ENCODE assay signal across 19 mouse cellular contexts in the genomic region with DNA sequence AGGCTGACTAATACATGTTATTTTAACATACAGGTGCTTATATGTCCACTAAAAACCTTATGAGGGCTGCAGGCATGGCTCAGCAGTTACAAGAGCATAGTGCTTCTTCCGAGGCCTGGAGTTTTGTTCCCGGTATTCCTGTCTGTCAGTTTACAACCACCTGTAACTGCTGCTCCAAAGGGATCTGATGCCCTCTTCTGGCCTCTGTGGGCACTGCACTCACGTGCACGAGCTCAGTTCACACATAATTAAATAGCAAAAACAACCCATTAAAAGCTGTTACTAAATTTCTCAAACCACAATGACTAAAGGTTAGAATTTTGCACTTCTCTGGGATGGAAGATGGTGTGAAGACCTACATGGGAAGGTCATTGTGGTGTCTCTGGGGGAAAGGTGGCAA.
DNase-seq lines count a peak whose midpoint lies in the region; TF ChIP-seq lines count a peak whose summit lies in the region.
"Had no signal": no experiment of that assay in that cellular context is flagged by ENCODE, and none has a peak within 500 bp of the region (broad histone marks: within the 10 kb centered on the region; RNA-seq: fewer than 3 reads in every experiment).

No protein-coding gene starts in this region.

- no peak overlapping the region for H3K4me3 ChIP-seq in heart, adult 2 months
- no peak overlapping the region for H3K4me3 ChIP-seq in lung, adult 2 months (replicated peaks; ENCODE audit: extremely low read depth, low read depth, low read length)
- no peak overlapping the region for H3K4me3 ChIP-seq in small intestine, adult 2 months (ENCODE audit: low read depth, low read length)
- H3K4me3 ChIP-seq: forebrain, embryonic 10.5 days; hindbrain, embryonic 12.5 days; limb, embryonic 15.5 days had no signal

- H3K36me3 ChIP-seq in heart, adult 2 months (ENCODE audit: control insufficient read depth, insufficient read depth, low read length) = no peaks in the 10 kb centered on the region
- no peaks in the 10 kb centered on the region for H3K36me3 ChIP-seq in small intestine, adult 2 months (ENCODE audit: control insufficient read depth, insufficient read depth, low read length)
- H3K36me3 ChIP-seq: forebrain, embryonic 10.5 days; hindbrain, embryonic 12.5 days; limb, embryonic 15.5 days had no signal

- TF ChIP-seq CTCF in heart, adult 2 months (IDR thresholded peaks at IDR 0.05) = peak; percentile 27
- 0 out of 2 replicates have a peak, but pooled peaks have one; percentile 3 for TF ChIP-seq CTCF in lung, adult 2 months (IDR thresholded peaks at IDR 0.05; ENCODE audit: insufficient read depth, low read length)
- TF ChIP-seq CTCF in small intestine, adult 2 months (IDR thresholded peaks at IDR 0.05; ENCODE audit: extremely low read depth, insufficient read length, insufficient replicate concordance, low read depth, low read length) = peak; percentile 21; the same call in 1 of the 2 replicates

- no peaks in the 10 kb centered on the region for H3K27me3 ChIP-seq in heart, adult 2 months (ENCODE audit: control insufficient read depth, insufficient read depth, low read length)
- H3K27me3 ChIP-seq in small intestine, adult 2 months (ENCODE audit: control insufficient read depth, insufficient read depth, low read length) = no peaks in the 10 kb centered on the region
- H3K27me3 ChIP-seq: hindbrain, embryonic 12.5 days; limb, embryonic 15.5 days had no signal

- 93% methylated on average over 4 of the region's 4 CpGs for WGBS in heart, adult 2 months
- WGBS in lung, adult 2 months = 89% methylated on average over 4 of the region's 4 CpGs
- 88% methylated on average over 4 of the region's 4 CpGs for whole genome bisulfite sequencing in small intestine, adult 2 months

- no peaks in the 10 kb centered on the region for H3K79me2 ChIP-seq in heart, adult 2 months (replicated peaks; ENCODE audit: control insufficient read depth, insufficient read depth, low read length)

- H3K27ac ChIP-seq in heart, adult 2 months = no peak overlapping the region
- H3K27ac ChIP-seq in small intestine, adult 2 months (ENCODE audit: insufficient read depth, low read depth, low read length) = no peak overlapping the region
- H3K27ac ChIP-seq: forebrain, embryonic 10.5 days; hindbrain, embryonic 12.5 days; limb, embryonic 15.5 days had no signal

- no peak for TF ChIP-seq POLR2A in heart, adult 2 months (IDR thresholded peaks at IDR 0.05; ENCODE audit: insufficient read depth, low read depth, low read length)
- TF ChIP-seq POLR2A in lung, adult 2 months (IDR thresholded peaks at IDR 0.05; ENCODE audit: borderline replicate concordance, extremely low read depth, low read depth, low read length) = no peak
- no peak for TF ChIP-seq POLR2A in small intestine, adult 2 months (IDR thresholded peaks at IDR 0.05; ENCODE audit: low read depth, low read length)

- DNase-seq in heart, adult 2 months = no peak
- no peak for DNase-seq in heart, postnatal 4 days
- DNase-seq in lung, adult 2 months = no peak
- no peak for DNase-seq in lung, postnatal 14 days
- DNase-seq in ES-CJ7 (ENCODE audit: low read depth, low spot score) = peak; percentile 21
- no peak for DNase-seq in adrenal gland, postnatal 25 days
- DNase-seq: adrenal gland, postnatal 14 days; cerebellum, adult 2 months; cerebellum, postnatal 36 days; forebrain, postnatal 0 days; heart, postnatal 10 days; kidney, adult 9 months; lung, postnatal 36 days; right cerebral cortex, postnatal 25 days; thymus, postnatal 25 days had no signal

- intact Hi-C loops in heart, adult 2 months (cut with DNase I) = no loop called here

- H3K9ac ChIP-seq in heart, adult 2 months (ENCODE audit: low read depth, low read length) = no peak overlapping the region
- H3K9ac ChIP-seq: forebrain, postnatal 0 days; hindbrain, embryonic 12.5 days; limb, embryonic 15.5 days had no signal

- H3K4me1 ChIP-seq in heart, adult 2 months (ENCODE audit: control insufficient read depth, insufficient read depth, low read length) = no peaks in the 10 kb centered on the region
- no peaks in the 10 kb centered on the region for H3K4me1 ChIP-seq in lung, adult 2 months (ENCODE audit: control insufficient read depth, insufficient read depth, low read length)
- no peaks in the 10 kb centered on the region; the same call in 1 of the 2 replicates for H3K4me1 ChIP-seq in small intestine, adult 2 months (ENCODE audit: control insufficient read depth, insufficient read depth, insufficient read length, low read length)

- no peak for TF ChIP-seq EP300 in heart, adult 2 months (IDR thresholded peaks at IDR 0.05; ENCODE audit: insufficient read depth, low read depth, low read length)
